Mouse (Mus musculus) limb, embryonic 12.5 days (tissue): Measurements from ENCODE around the gene Cdc42bpg. TPM values are rescaled to one million over a fixed set of nuclear protein-coding genes. Genes with fewer than 3 reads are reported as not detected.

ENCODE experiments used
- ATAC-seq: fragments of 200-750 bp; cut with Nextera tagmentation; 2 replicates; pipeline ENCODE4 v1.8.0; 2017; ENCODE audit warnings: low read depth, moderate TSS enrichment; ENCODE audit not compliant: insufficient number of reproducible peaks, insufficient read depth, low FRiP score, low TSS enrichment
- H3K27ac ChIP-seq: fragments of 300-500 bp; sonication (generic); 2 replicates; pipeline ENCODE4 v1.5.1; 2016; ENCODE audit warnings: mild to moderate bottlenecking, moderate library complexity
- H3K27me3 ChIP-seq: fragments of 300-500 bp; sonication (generic); 2 replicates; pipeline ENCODE4 v1.6.1; 2016; ENCODE audit warnings: mild to moderate bottlenecking, moderate library complexity
- H3K36me3 ChIP-seq: fragments of 300-500 bp; sonication (generic); 2 replicates; pipeline ENCODE4 v1.6.1; 2016; ENCODE audit warnings: mild to moderate bottlenecking, moderate library complexity
- H3K4me1 ChIP-seq: fragments of 300-500 bp; sonication (generic); replicated peaks from 2 replicates; pipeline ENCODE4 v1.6.1; 2016
- H3K4me2 ChIP-seq: fragments of 300-500 bp; sonication (generic); 2 replicates; pipeline ENCODE4 v1.6.1; 2016; ENCODE audit warnings: mild to moderate bottlenecking, moderate library complexity
- H3K4me3 ChIP-seq: fragments of 300-500 bp; sonication (generic); replicated peaks from 2 replicates; pipeline ENCODE4 v1.5.1; 2016; ENCODE audit warnings: mild to moderate bottlenecking
- H3K9ac ChIP-seq: fragments of 300-500 bp; sonication (generic); replicated peaks from 2 replicates; pipeline ENCODE4 v1.6.1; 2016; ENCODE audit warnings: mild to moderate bottlenecking, moderate library complexity
- H3K9me3 ChIP-seq: fragments of 300-500 bp; sonication (generic); 2 replicates; pipeline ENCODE4 v1.6.1; 2016; ENCODE audit warnings: mild to moderate bottlenecking, moderate library complexity
- WGBS: fragments of 180-500 bp; shearing (Covaris S2); methylation state at CpG from one replicate; pipeline ENCODE4 v1.1.7; 2016; 5-methylcytosine and 5-hydroxymethylcytosine counted together
- polyA plus RNA-seq: library from polyadenylated mRNA; unstranded; fragments of >200 nt; fragmentation: Nextera tagmentation; extraction: Ambion mirVana; gene quantifications from 2 replicates; pipeline ENCODE4 v1.2.1, GENCODE M21; 2016

Gene Cdc42bpg
- polyA plus RNA-seq, 1 experiment from 2014 or later, result 0.69 TPM

- peaks cover 26% of the 10 kb centered on the region for H3K4me1 ChIP-seq
- no peaks in the 10 kb centered on the region for H3K27me3 ChIP-seq
- H3K27ac ChIP-seq, result no peak overlapping the region
- H3K9ac ChIP-seq, result peak overlapping the region; percentile 77
- 16% methylated on average over 22 of the region's 23 CpGs for WGBS
- peak overlapping the region; percentile 69 for H3K4me3 ChIP-seq
- H3K9me3 ChIP-seq, result no peaks in the 10 kb centered on the region
- H3K36me3 ChIP-seq, result peaks cover 79% of the 10 kb centered on the region
- peak; percentile 4; the same call in 1 of the 2 replicates for ATAC-seq
- peak overlapping the region; percentile 91 for H3K4me2 ChIP-seq
Measured at GRCm38 (mm10) chr19:6341453-6342077, 35.3 kb downstream of the Cdc42bpg start.

GRCm38 (mm10) chr19:6342276-6342933 is 36.1 kb downstream of the Cdc42bpg start:
- Histone ChIP-seq H3K4me3 (peak overlapping the region; percentile 69; the same call in 1 of the 2 replicates), H3K9me3 (no peaks in the 10 kb centered on the region), H3K9ac (no peak overlapping the region), H3K27me3 (no peaks in the 10 kb centered on the region), H3K36me3 (peaks cover 79% of the 10 kb centered on the region), H3K4me2 (peak overlapping the region; percentile 91), H3K27ac (no peak overlapping the region), H3K4me1 (peaks cover 19% of the 10 kb centered on the region; the same call in 1 of the 2 replicates)
- WGBS, result 82% methylated on average over 5 of the region's 5 CpGs
- ATAC-seq, result no peak

- no peak for ATAC-seq
- H3K9ac ChIP-seq, result no peak overlapping the region
- H3K4me1 ChIP-seq, result peaks cover 19% of the 10 kb centered on the region; the same call in 1 of the 2 replicates
- H3K4me2 ChIP-seq, result no peak overlapping the region
- WGBS, result 89% methylated on average over 19 of the region's 19 CpGs
- H3K9me3 ChIP-seq, result no peaks in the 10 kb centered on the region
- no peak overlapping the region for H3K27ac ChIP-seq
- peaks cover 78% of the 10 kb centered on the region for H3K36me3 ChIP-seq
- H3K4me3 ChIP-seq, result no peak overlapping the region
- no peaks in the 10 kb centered on the region for H3K27me3 ChIP-seq
Measured at GRCm38 (mm10) chr19:6343066-6343925, 37.0 kb downstream of the Cdc42bpg start.

- no peak for ATAC-seq
- Histone ChIP-seq H3K4me3 (no peak overlapping the region), H3K4me1 (peaks cover 26% of the 10 kb centered on the region), H3K4me2 (no peak overlapping the region), H3K9ac (no peak overlapping the region), H3K36me3 (peaks cover 71% of the 10 kb centered on the region), H3K27ac (no peak overlapping the region), H3K9me3 (no peaks in the 10 kb centered on the region), H3K27me3 (no peaks in the 10 kb centered on the region)
- 91% methylated on average over 5 of the region's 5 CpGs for WGBS
Measured at GRCm38 (mm10) chr19:6343996-6344395, 37.7 kb downstream of the Cdc42bpg start.

- no peaks in the 10 kb centered on the region for H3K9me3 ChIP-seq
- H3K4me3 ChIP-seq, result no peak overlapping the region
- no peaks in the 10 kb centered on the region for H3K27me3 ChIP-seq
- no peak overlapping the region for H3K27ac ChIP-seq
- 92% methylated on average over 5 of the region's 5 CpGs for WGBS
- H3K9ac ChIP-seq, result no peak overlapping the region
- H3K36me3 ChIP-seq, result peaks cover 56% of the 10 kb centered on the region
- H3K4me1 ChIP-seq, result peaks cover 31% of the 10 kb centered on the region
- ATAC-seq, result no peak
- no peak overlapping the region for H3K4me2 ChIP-seq
Measured at GRCm38 (mm10) chr19:6346023-6346422, 39.8 kb downstream of the Cdc42bpg start.

GRCm38 (mm10) chr19:6346661-6347060 is 40.4 kb downstream of the Cdc42bpg start:
- H3K4me3 ChIP-seq, result no peak overlapping the region; the same call in 1 of the 2 replicates
- peaks cover 32% of the 10 kb centered on the region for H3K4me1 ChIP-seq
- H3K9ac ChIP-seq, result no peak overlapping the region
- H3K27me3 ChIP-seq, result no peaks in the 10 kb centered on the region
- H3K27ac ChIP-seq, result no peak overlapping the region
- no peak for ATAC-seq
- H3K9me3 ChIP-seq, result no peaks in the 10 kb centered on the region
- H3K36me3 ChIP-seq, result peaks cover 60% of the 10 kb centered on the region
- no peak overlapping the region for H3K4me2 ChIP-seq
- 92% methylated on average over 10 of the region's 10 CpGs for WGBS

GRCm38 (mm10) chr19:6347615-6348014 is 41.4 kb downstream of the Cdc42bpg start:
- Histone ChIP-seq H3K27me3 (no peaks in the 10 kb centered on the region), H3K4me3 (no peak overlapping the region), H3K9me3 (no peaks in the 10 kb centered on the region), H3K36me3 (peaks cover 64% of the 10 kb centered on the region), H3K9ac (no peak overlapping the region), H3K27ac (no peak overlapping the region), H3K4me2 (no peak overlapping the region), H3K4me1 (peaks cover 26% of the 10 kb centered on the region)
- no peak for ATAC-seq
- 94% methylated on average over 4 of the region's 4 CpGs for WGBS

GRCm38 (mm10) chr19:6348717-6349116 is 42.5 kb downstream of the Cdc42bpg start:
- no peak overlapping the region for H3K4me2 ChIP-seq
- no peak overlapping the region for H3K4me3 ChIP-seq
- H3K27ac ChIP-seq, result peak overlapping the region; percentile 57
- H3K27me3 ChIP-seq, result no peaks in the 10 kb centered on the region
- H3K9me3 ChIP-seq, result no peaks in the 10 kb centered on the region
- ATAC-seq, result no peak
- peaks cover 26% of the 10 kb centered on the region for H3K4me1 ChIP-seq
- 30% methylated on average over 9 of the region's 9 CpGs for WGBS
- peaks cover 60% of the 10 kb centered on the region for H3K36me3 ChIP-seq
- H3K9ac ChIP-seq, result no peak overlapping the region

- Histone ChIP-seq H3K4me2 (no peak overlapping the region), H3K9me3 (no peaks in the 10 kb centered on the region), H3K4me3 (no peak overlapping the region), H3K9ac (no peak overlapping the region), H3K36me3 (peaks cover 60% of the 10 kb centered on the region), H3K27me3 (no peaks in the 10 kb centered on the region), H3K27ac (peak overlapping the region; percentile 57), H3K4me1 (peaks cover 26% of the 10 kb centered on the region)
- WGBS, result 13% methylated on average over 14 of the region's 14 CpGs
- ATAC-seq, result no peak
Measured at GRCm38 (mm10) chr19:6349215-6349983, 43.1 kb downstream of the Cdc42bpg start.

GRCm38 (mm10) chr19:6351431-6352106 is 45.3 kb downstream of the Cdc42bpg start:
- H3K36me3 ChIP-seq, result peaks cover 39% of the 10 kb centered on the region
- H3K4me1 ChIP-seq, result peaks cover 26% of the 10 kb centered on the region
- ATAC-seq, result no peak
- H3K27me3 ChIP-seq, result no peaks in the 10 kb centered on the region
- peak overlapping the region; percentile 12; the same call in 1 of the 2 replicates for H3K27ac ChIP-seq
- WGBS, result 67% methylated on average over 14 of the region's 14 CpGs
- no peaks in the 10 kb centered on the region for H3K9me3 ChIP-seq
- no peak overlapping the region for H3K4me2 ChIP-seq
- no peak overlapping the region for H3K4me3 ChIP-seq
- no peak overlapping the region for H3K9ac ChIP-seq
